Mouse (Mus musculus): ENCODE measurements around the gene Olfr5. TPM values are rescaled to one million over a fixed set of nuclear protein-coding genes. Genes with fewer than 3 reads are reported as not detected.
"Not testable (repeated sequence)": the region's sequence is repeated elsewhere in the genome, so short reads cannot be mapped to it uniquely, and the experiment has no call there.

Olfr5 gene
- not detected in 2 replicates for polyA plus RNA-seq (2014; fragmentation: Nextera tagmentation; extraction: Ambion mirVana)

DNA sequence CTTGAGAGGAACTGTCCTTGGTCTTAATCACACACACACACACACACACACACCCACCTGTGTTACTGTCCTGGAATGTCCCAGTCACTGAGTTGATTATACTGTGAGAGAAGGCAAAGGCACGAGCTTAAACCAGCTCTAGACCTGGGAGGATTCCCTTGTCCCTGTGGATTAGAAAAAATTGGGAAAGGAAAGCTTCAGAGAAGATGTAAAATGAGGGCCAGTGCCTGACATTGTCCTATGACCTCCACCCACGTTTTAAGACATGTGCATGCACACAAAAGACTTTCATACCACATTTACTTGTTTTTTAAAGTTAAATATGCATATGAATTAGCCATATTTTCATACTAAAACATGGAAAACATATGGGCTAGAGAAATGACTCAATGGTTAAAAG, at the start of gene Olfr5:
TSS of gene Olfr5 (minus strand) at position 101 of the 400 bp plus-strand sequence.
- DNase-seq (ENCODE audit: low spot score), result no peak
- Histone ChIP-seq H3K9ac (ENCODE audit: low read length) (no peak within 1 kb of the TSS), H3K9me3 (ENCODE audit: control insufficient read depth, low read length) (peaks cover 2% of the 10 kb centered on the region; the same call in 1 of the 2 replicates), H3K27me3 (ENCODE audit: control insufficient read depth, insufficient read depth, low read length) (no peaks in the 10 kb centered on the region), H3K36me3 (ENCODE audit: control insufficient read depth, insufficient read depth, low read length) (no peaks in the 10 kb centered on the region), H3K4me3 (ENCODE audit: low read depth, low read length) (no peak within 1 kb of the TSS), H3K4me2 (ENCODE audit: low read depth, low read length, severe bottlenecking) (no peak within 1 kb of the TSS), H3K27ac (ENCODE audit: low read depth, low read length) (no peak within 1 kb of the TSS), H3K4me1 (replicated peaks; ENCODE audit: control insufficient read depth, insufficient read depth, low read length) (no peaks in the 10 kb centered on the region)
- no peak for ATAC-seq (replicated peaks; ENCODE audit: low FRiP score)
- 38% methylated on average over 2 of the region's 2 CpGs for WGBS

DNA sequence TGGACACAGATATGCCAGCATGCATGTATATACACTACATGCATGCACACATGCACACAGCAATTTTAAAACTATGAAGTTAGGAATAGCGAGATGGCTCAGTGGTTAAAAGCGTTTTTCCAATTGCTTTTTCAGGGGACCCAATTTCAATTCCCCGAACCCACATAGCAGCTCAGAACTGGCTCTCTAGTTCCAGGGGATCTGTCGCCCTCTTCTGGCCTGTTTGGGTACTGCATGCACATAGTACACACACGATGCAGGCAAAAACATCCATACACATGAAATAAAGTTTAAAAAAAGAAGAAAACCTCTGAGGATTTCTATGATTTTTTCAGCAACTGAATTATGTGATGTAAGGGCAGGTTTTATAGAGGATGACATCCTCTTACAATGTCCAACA, 39.4 kb upstream of the Olfr5 start:
- 69% methylated on average over 5 of the region's 5 CpGs for WGBS
- Histone ChIP-seq H3K9me3 (ENCODE audit: control insufficient read depth, low read length) (peaks cover 9% of the 10 kb centered on the region; the same call in 1 of the 2 replicates), H3K27me3 (ENCODE audit: control insufficient read depth, insufficient read depth, low read length) (no peaks in the 10 kb centered on the region), H3K4me1 (replicated peaks; ENCODE audit: control insufficient read depth, insufficient read depth, low read length) (no peaks in the 10 kb centered on the region), H3K27ac (ENCODE audit: low read depth, low read length) (no peak overlapping the region), H3K4me3 (ENCODE audit: low read depth, low read length) (no peak overlapping the region), H3K9ac (ENCODE audit: low read length) (no peak overlapping the region), H3K4me2 (ENCODE audit: low read depth, low read length, severe bottlenecking) (no peak overlapping the region), H3K36me3 (ENCODE audit: control insufficient read depth, insufficient read depth, low read length) (no peaks in the 10 kb centered on the region)
- DNase-seq (ENCODE audit: low spot score), result no peak
- ATAC-seq (replicated peaks; ENCODE audit: low FRiP score), result no peak

DNA sequence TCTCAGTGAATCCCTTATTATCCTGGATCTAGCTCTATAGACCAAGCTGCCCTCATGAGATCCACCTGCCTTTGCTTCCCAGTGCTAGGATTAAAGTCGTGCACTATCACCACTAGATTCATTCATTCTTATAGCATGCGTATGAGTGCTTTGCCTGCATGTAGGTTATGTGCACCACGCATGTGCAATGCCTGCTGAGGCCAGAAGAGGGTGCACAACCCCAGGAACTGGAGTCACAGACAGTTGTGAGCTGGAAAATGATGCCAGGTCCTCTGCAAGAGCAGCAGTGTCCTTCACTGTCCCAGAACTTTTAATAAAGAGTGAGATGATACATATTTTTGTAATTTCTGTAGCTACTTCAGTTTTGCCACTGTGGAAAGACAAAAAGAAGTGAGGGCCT, 38.3 kb upstream of the Olfr5 start:
- 66% methylated on average over 3 of the region's 3 CpGs for WGBS

DNA sequence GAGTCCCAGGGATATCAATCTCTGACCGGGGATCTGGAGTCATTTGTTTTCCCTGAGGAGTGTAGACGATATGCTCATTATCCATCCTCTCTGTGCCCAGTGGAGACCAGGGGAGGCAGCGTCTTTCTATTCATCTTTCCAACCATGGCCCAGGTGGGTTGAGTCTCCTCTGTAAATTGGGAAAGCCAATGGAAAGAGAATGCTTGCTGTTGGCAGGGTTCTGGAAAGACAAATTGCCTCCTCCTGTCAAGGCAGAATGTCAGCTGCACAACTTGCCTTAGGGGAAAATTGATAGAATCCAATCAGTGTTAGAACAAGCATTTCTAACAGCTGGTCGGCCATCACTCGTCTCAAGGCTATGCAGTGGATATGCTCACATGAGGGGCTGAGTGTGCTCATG, 36.1 kb upstream of the Olfr5 start, which contains the start of gene Olfr1349:
TSS of gene Olfr1349 (minus strand) at position 101 of the 400 bp plus-strand sequence.
- Histone ChIP-seq H3K36me3 (ENCODE audit: control insufficient read depth, insufficient read depth, low read length) (no peaks in the 10 kb centered on the region), H3K4me1 (replicated peaks; ENCODE audit: control insufficient read depth, insufficient read depth, low read length) (no peaks in the 10 kb centered on the region), H3K9ac (ENCODE audit: low read length) (no peak within 1 kb of the TSS), H3K4me2 (ENCODE audit: low read depth, low read length, severe bottlenecking) (no peak within 1 kb of the TSS), H3K9me3 (ENCODE audit: control insufficient read depth, low read length) (peaks cover 9% of the 10 kb centered on the region; the same call in 1 of the 2 replicates), H3K27me3 (ENCODE audit: control insufficient read depth, insufficient read depth, low read length) (no peaks in the 10 kb centered on the region), H3K4me3 (ENCODE audit: low read depth, low read length) (no peak within 1 kb of the TSS), H3K27ac (ENCODE audit: low read depth, low read length) (no peak within 1 kb of the TSS)
- no peak for ATAC-seq (replicated peaks; ENCODE audit: low FRiP score)
- no peak for DNase-seq (ENCODE audit: low spot score)
- 84% methylated on average over 5 of the region's 5 CpGs for WGBS

More for the DNA sequence above, 38.3 kb upstream of the Olfr5 start:
- H3K9ac ChIP-seq (ENCODE audit: low read length), result no peak overlapping the region
- ATAC-seq (replicated peaks; ENCODE audit: low FRiP score) (no peak), DNase-seq (ENCODE audit: low spot score) (no peak)
- no peak overlapping the region for H3K4me2 ChIP-seq (ENCODE audit: low read depth, low read length, severe bottlenecking)
- no peak overlapping the region for H3K4me3 ChIP-seq (ENCODE audit: low read depth, low read length)
- H3K27me3 ChIP-seq (ENCODE audit: control insufficient read depth, insufficient read depth, low read length), result no peaks in the 10 kb centered on the region
- no peaks in the 10 kb centered on the region for H3K4me1 ChIP-seq (replicated peaks; ENCODE audit: control insufficient read depth, insufficient read depth, low read length)
- H3K9me3 ChIP-seq (ENCODE audit: control insufficient read depth, low read length), result peaks cover 9% of the 10 kb centered on the region; the same call in 1 of the 2 replicates
- H3K27ac ChIP-seq (ENCODE audit: low read depth, low read length), result no peak overlapping the region
- no peaks in the 10 kb centered on the region for H3K36me3 ChIP-seq (ENCODE audit: control insufficient read depth, insufficient read depth, low read length)

DNA sequence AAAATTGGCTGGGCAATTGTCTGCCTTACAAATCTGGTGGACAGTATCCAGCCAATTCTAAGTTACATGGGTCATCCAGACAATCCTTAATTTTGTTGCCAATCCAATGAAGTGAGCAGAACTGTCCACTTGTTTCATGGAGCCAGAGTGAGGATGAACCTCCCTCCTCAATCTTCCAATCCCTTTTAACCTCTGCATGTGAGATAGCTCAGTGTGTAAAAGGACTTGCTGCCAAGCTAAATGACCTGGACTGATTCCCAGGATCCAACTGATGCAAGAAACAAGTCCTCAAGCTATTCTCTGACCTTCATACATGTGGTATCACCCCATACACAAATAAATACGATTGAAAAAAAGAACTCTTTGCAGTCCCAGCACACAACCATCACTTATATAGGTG, 34.9 kb upstream of the Olfr5 start:
- H3K4me3 ChIP-seq (ENCODE audit: low read depth, low read length), result no peak overlapping the region
- H3K4me1 ChIP-seq (replicated peaks; ENCODE audit: control insufficient read depth, insufficient read depth, low read length), result no peaks in the 10 kb centered on the region
- H3K27me3 ChIP-seq (ENCODE audit: control insufficient read depth, insufficient read depth, low read length), result no peaks in the 10 kb centered on the region
- WGBS, result 46% methylated on average over 1 of the region's 1 CpGs
- H3K27ac ChIP-seq (ENCODE audit: low read depth, low read length), result no peak overlapping the region
- peaks cover 7% of the 10 kb centered on the region; the same call in 1 of the 2 replicates for H3K9me3 ChIP-seq (ENCODE audit: control insufficient read depth, low read length)
- DNase-seq (ENCODE audit: low spot score), result no peak
- H3K36me3 ChIP-seq (ENCODE audit: control insufficient read depth, insufficient read depth, low read length), result no peaks in the 10 kb centered on the region
- H3K9ac ChIP-seq (ENCODE audit: low read length), result no peak overlapping the region
- H3K4me2 ChIP-seq (ENCODE audit: low read depth, low read length, severe bottlenecking), result no peak overlapping the region
- ATAC-seq (replicated peaks; ENCODE audit: low FRiP score), result no peak

DNA sequence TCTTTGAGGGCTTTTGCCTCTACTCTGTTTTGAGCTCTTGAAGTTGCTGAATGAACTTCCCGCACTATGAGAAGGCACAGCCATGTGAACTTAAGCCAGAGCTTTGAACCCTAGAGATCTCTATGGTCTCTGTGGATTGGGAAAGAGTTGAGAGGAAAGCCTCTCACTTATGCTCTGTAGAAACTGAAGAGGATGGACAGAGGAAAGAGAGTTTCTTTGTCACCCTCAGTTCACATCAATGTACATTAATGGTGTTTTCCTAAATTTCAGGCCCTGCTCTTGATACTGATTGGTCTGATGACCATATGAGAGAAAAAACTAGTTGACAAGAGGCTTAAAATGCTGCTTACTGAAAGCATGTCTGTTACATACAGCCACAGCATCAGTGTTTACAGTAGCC, 21.9 kb upstream of the Olfr5 start, which contains the start of gene Olfr1348:
TSS of gene Olfr1348 (minus strand) at position 101 of the 400 bp plus-strand sequence.
- ATAC-seq (replicated peaks; ENCODE audit: low FRiP score), result no peak
- whole genome bisulfite sequencing, result 90% methylated on average over 1 of the region's 1 CpGs
- Histone ChIP-seq H3K9ac (ENCODE audit: low read length) (no peak within 1 kb of the TSS), H3K36me3 (ENCODE audit: control insufficient read depth, insufficient read depth, low read length) (no peaks in the 10 kb centered on the region), H3K4me3 (ENCODE audit: low read depth, low read length) (no peak within 1 kb of the TSS), H3K4me2 (ENCODE audit: low read depth, low read length, severe bottlenecking) (no peak within 1 kb of the TSS), H3K27ac (ENCODE audit: low read depth, low read length) (no peak within 1 kb of the TSS), H3K27me3 (ENCODE audit: control insufficient read depth, insufficient read depth, low read length) (no peaks in the 10 kb centered on the region), H3K9me3 (ENCODE audit: control insufficient read depth, low read length) (peaks cover 2% of the 10 kb centered on the region; the same call in 1 of the 2 replicates), H3K4me1 (replicated peaks; ENCODE audit: control insufficient read depth, insufficient read depth, low read length) (no peaks in the 10 kb centered on the region)
- DNase-seq (ENCODE audit: low spot score), result no peak

DNA sequence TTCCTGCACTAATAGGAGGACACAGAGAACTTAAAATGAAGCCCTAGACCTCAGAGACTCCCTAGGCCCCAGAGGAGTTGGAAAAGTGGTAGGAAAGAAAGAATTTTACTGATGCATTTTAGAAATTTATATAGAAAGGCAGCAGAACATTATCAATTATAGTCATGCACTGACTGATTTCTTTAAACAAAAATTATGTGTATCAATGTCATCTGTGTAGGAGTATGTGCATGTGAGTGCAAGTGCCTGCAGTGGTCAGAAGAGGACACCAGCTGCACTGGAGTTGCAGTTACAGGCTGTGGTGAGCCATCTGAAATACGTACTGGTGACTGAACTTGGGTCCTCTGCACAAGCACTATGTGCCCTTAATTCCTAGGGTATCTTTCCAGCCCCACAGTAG, 12.9 kb upstream of the Olfr5 start, which contains the start of gene Olfr1347:
TSS of gene Olfr1347 (minus strand) at position 101 of the 400 bp plus-strand sequence.
- peaks cover 2% of the 10 kb centered on the region for H3K9me3 ChIP-seq (ENCODE audit: control insufficient read depth, low read length)
- WGBS, result 63% methylated on average over 1 of the region's 1 CpGs
- no peak within 1 kb of the TSS for H3K9ac ChIP-seq (ENCODE audit: low read length)
- no peak within 1 kb of the TSS for H3K4me3 ChIP-seq (ENCODE audit: low read depth, low read length)
- no peaks in the 10 kb centered on the region for H3K27me3 ChIP-seq (ENCODE audit: control insufficient read depth, insufficient read depth, low read length)
- H3K36me3 ChIP-seq (ENCODE audit: control insufficient read depth, insufficient read depth, low read length), result no peaks in the 10 kb centered on the region
- no peaks in the 10 kb centered on the region for H3K4me1 ChIP-seq (replicated peaks; ENCODE audit: control insufficient read depth, insufficient read depth, low read length)
- H3K27ac ChIP-seq (ENCODE audit: low read depth, low read length), result no peak within 1 kb of the TSS
- ATAC-seq (replicated peaks; ENCODE audit: low FRiP score) (no peak), DNase-seq (ENCODE audit: low spot score) (no peak)
- no peak within 1 kb of the TSS for H3K4me2 ChIP-seq (ENCODE audit: low read depth, low read length, severe bottlenecking)

DNA sequence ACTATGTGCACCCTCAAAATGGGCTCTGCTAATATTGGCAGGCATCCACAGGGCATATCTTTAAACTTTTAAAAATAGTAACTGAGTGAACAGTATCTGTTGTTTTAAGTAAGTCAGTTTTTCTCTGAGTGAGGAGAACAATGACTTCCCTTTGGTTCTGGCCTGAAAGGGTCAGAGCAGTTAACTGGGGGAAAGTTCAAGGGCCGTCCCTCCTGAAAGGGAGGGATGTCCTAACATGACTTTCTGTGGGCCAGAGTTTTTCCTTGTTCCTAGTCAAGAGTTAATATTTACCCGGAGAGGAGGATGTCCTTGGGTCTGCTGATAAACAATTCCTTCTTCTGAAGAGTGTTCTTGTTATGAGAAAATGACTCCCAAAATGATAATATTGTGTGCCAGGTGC, 9.1 kb downstream of the Olfr5 start:
- H3K27me3 ChIP-seq (ENCODE audit: control insufficient read depth, insufficient read depth, low read length); H3K9ac ChIP-seq (ENCODE audit: low read length): not testable (repeated sequence)
- 78% methylated on average over 2 of the region's 2 CpGs for WGBS

DNA sequence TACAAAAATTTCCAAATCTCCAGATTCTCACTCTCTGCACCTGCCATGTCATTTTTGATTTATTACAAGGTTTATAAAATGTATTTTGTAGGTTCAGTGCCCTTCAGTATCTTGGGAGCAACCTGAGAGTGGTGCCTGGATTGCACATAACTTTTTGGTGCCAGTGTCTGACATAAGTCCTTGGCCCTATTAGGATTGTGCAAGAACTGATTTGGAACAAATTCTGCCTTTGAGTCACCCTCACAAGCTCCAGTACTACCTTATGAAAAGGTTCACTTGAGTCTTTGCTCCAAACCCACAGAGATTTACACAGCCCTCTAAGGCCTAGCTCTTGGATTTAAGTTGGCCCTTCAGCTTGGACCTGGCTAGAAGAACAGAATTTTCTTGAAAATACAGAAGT, 19.8 kb downstream of the Olfr5 start, which contains the start of gene Olfr1346:
TSS of gene Olfr1346 (plus strand) at position 151 of the 400 bp plus-strand sequence.
- no peak for DNase-seq (ENCODE audit: low spot score)
- Histone ChIP-seq H3K4me2 (ENCODE audit: low read depth, low read length, severe bottlenecking) (no peak within 1 kb of the TSS), H3K27ac (ENCODE audit: low read depth, low read length) (no peak within 1 kb of the TSS), H3K4me3 (ENCODE audit: low read depth, low read length) (no peak within 1 kb of the TSS), H3K36me3 (ENCODE audit: control insufficient read depth, insufficient read depth, low read length) (no peaks in the 10 kb centered on the region), H3K9ac (ENCODE audit: low read length) (no peak within 1 kb of the TSS), H3K27me3 (ENCODE audit: control insufficient read depth, insufficient read depth, low read length) (no peaks in the 10 kb centered on the region), H3K9me3 (ENCODE audit: control insufficient read depth, low read length) (no peaks in the 10 kb centered on the region), H3K4me1 (replicated peaks; ENCODE audit: control insufficient read depth, insufficient read depth, low read length) (no peaks in the 10 kb centered on the region)
- ATAC-seq (replicated peaks; ENCODE audit: low FRiP score), result no peak

More for the DNA sequence above, 9.1 kb downstream of the Olfr5 start:
- H3K4me2 ChIP-seq (ENCODE audit: low read depth, low read length, severe bottlenecking); H3K4me1 ChIP-seq (replicated peaks; ENCODE audit: control insufficient read depth, insufficient read depth, low read length); H3K36me3 ChIP-seq (ENCODE audit: control insufficient read depth, insufficient read depth, low read length); ATAC-seq (replicated peaks; ENCODE audit: low FRiP score); H3K4me3 ChIP-seq (ENCODE audit: low read depth, low read length); H3K27ac ChIP-seq (ENCODE audit: low read depth, low read length); H3K9me3 ChIP-seq (ENCODE audit: control insufficient read depth, low read length); DNase-seq (ENCODE audit: low spot score): not testable (repeated sequence)
